Mouse (Mus musculus) heart, embryonic 14.5 days (tissue): ENCODE data around the gene Olfr1442. TPM values are rescaled to one million over a fixed set of nuclear protein-coding genes. Genes with fewer than 3 reads are reported as not detected.

Experiments
- ATAC-seq: fragments of 200-750 bp; cut with Nextera tagmentation; 2 replicates; pipeline ENCODE4 v1.8.0; 2017; ENCODE audit warnings: low read depth, moderate TSS enrichment; ENCODE audit not compliant: insufficient number of reproducible peaks, insufficient read depth, low FRiP score
- H3K27ac ChIP-seq, 2 experiments: fragments of 200-500 bp in 1 of 2; fragments of 300-500 bp in 1 of 2; sonication (generic) in 1 of 2; replicated peaks in 1 of 2; 2 replicates each; pipeline ENCODE4 v1.5.1; 2012 to 2014; ENCODE audit warnings: low read depth in 2 of 2, low read length in 2 of 2, control low read depth in 1 of 2, mild to moderate bottlenecking in 1 of 2, mixed read lengths in 1 of 2; ENCODE audit not compliant: control insufficient read depth in 1 of 2, insufficient read depth in 1 of 2
- H3K27me3 ChIP-seq: fragments of 300-500 bp; sonication (generic); 2 replicates; pipeline ENCODE4 v1.6.1; 2014; ENCODE audit warnings: mild to moderate bottlenecking, low read length, control low read depth; ENCODE audit not compliant: control insufficient read depth, insufficient read depth
- H3K36me3 ChIP-seq: fragments of 300-500 bp; sonication (generic); 2 replicates; pipeline ENCODE4 v1.6.1; 2014; ENCODE audit warnings: mild to moderate bottlenecking, control low read depth, low read length, mixed read lengths; ENCODE audit not compliant: control insufficient read depth, insufficient read depth
- H3K4me1 ChIP-seq, 2 experiments: fragments of 200-500 bp in 1 of 2; fragments of 300-500 bp in 1 of 2; sonication (generic) in 1 of 2; 2 replicates each; pipeline ENCODE4 v1.6.1; 2012 to 2014; ENCODE audit warnings: low read length in 2 of 2, control low read depth in 1 of 2, mixed read lengths in 1 of 2; ENCODE audit not compliant: control insufficient read depth in 2 of 2, insufficient read depth in 2 of 2
- H3K4me2 ChIP-seq: fragments of 300-500 bp; sonication (generic); 2 replicates; pipeline ENCODE4 v1.6.1; 2014; ENCODE audit warnings: mild to moderate bottlenecking, low read length
- H3K4me3 ChIP-seq, 2 experiments: fragments of 200-500 bp in 1 of 2; fragments of 300-500 bp in 1 of 2; sonication (generic) in 1 of 2; 2 replicates each; pipeline ENCODE4 v1.5.1; 2012 to 2014; ENCODE audit warnings: low read length in 2 of 2, mild to moderate bottlenecking in 2 of 2, control low read depth in 1 of 2, low read depth in 1 of 2, moderate library complexity in 1 of 2; ENCODE audit not compliant: control insufficient read depth in 1 of 2, insufficient read depth in 1 of 2
- H3K9ac ChIP-seq: fragments of 300-500 bp; sonication (generic); 2 replicates; pipeline ENCODE4 v1.6.1; 2014; ENCODE audit warnings: mild to moderate bottlenecking, low read length
- H3K9me3 ChIP-seq: fragments of 300-500 bp; sonication (generic); 2 replicates; pipeline ENCODE4 v1.6.1; 2016; ENCODE audit warnings: low read length, control low read depth; ENCODE audit not compliant: control insufficient read depth
- WGBS: fragments of 180-500 bp; shearing (Covaris S2); extraction: QIAGEN DNeasy Blood & Tissue Kit; methylation state at CpG from one replicate; pipeline ENCODE4 v1.1.7; 2014; 5-methylcytosine and 5-hydroxymethylcytosine counted together
- polyA plus RNA-seq: library from polyadenylated mRNA; unstranded; fragments of >200 nt; fragmentation: Nextera tagmentation; extraction: Ambion mirVana; gene quantifications from 2 replicates; pipeline ENCODE4 v1.2.1, GENCODE M21; 2014

Olfr1442 gene
- polyA plus RNA-seq, result not detected in 2 replicates

DNA sequence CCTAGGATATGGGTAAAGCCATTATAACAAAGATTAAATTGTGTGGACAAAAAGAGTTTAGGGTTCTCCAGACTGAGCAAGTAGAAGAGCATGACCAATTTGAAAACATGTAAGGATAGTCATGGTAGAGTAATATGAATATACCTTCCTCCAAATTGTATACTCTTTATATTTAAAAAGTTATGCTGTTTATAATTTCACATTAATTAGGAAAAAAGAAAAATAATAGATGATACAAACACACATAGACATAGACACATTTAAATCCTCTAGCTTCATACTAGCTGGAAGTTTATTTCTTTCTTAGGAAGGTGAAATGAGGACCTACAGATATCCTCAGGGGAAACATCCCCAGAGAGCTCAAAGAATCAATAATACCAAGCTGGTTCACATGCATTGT, at the start of gene Olfr1442:
Gene Olfr1442, plus strand, starts transcription at position 301 of the 400 bp plus-strand sequence.
- H3K36me3 ChIP-seq, result no peaks in the 10 kb centered on the region
- no peak within 1 kb of the TSS for H3K4me2 ChIP-seq
- no peak for ATAC-seq
- H3K27ac ChIP-seq, result no peak within 1 kb of the TSS
- no peaks in the 10 kb centered on the region for H3K27me3 ChIP-seq
- no peaks in the 10 kb centered on the region for H3K4me1 ChIP-seq
- H3K9ac ChIP-seq, result no peak within 1 kb of the TSS
- no peak within 1 kb of the TSS for H3K4me3 ChIP-seq
- no peaks in the 10 kb centered on the region for H3K9me3 ChIP-seq

DNA sequence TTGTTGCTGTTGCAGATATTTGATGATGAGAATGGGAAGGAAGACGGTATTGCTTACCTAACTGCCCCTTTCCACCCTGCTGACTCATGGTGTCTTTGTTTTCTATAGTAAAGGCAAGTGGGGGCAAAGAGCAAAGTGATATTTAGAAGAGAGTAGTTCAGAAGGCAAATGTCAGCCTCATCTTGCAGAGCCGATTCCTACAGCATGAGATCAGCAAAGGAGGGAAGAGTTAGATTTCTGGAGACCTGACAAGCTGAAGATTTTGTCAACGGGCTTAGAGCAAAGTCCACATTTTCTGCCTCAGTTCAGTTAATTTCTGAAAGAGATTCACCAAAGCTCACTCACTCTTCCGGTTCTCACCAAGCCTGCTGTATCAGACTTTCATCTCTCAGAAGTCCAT, 37.1 kb upstream of the Olfr1442 start, which contains the start of gene Glyat:
Gene Glyat, plus strand, starts transcription at position 133 of the 400 bp plus-strand sequence.
- 63% methylated on average over 4 of the region's 4 CpGs for WGBS
- no peaks in the 10 kb centered on the region for H3K27me3 ChIP-seq
- no peak within 1 kb of the TSS for H3K27ac ChIP-seq
- no peak within 1 kb of the TSS for H3K4me3 ChIP-seq
- H3K36me3 ChIP-seq, result no peaks in the 10 kb centered on the region
- no peaks in the 10 kb centered on the region for H3K4me1 ChIP-seq
- H3K9ac ChIP-seq, result no peak within 1 kb of the TSS
- no peak for ATAC-seq
- H3K4me2 ChIP-seq, result no peak within 1 kb of the TSS
- H3K9me3 ChIP-seq, result no peaks in the 10 kb centered on the region

DNA sequence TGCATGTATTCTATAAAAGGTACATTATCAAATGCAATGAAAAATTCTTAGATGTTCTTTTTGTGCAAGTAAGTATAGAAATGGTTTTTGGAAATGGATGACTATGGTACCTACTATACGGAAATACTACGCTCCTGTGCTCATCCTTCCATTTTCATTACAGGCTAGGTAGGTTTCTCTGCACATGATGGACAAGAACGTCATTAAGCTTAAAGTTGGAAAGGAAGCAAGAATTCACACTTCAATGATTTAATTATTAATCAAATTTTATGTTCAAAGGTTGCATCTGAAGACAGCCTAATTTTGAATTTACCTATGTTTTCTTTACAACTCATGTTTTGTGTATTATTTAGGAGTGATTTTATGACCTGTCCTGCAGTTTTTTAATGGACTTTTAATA, 36.0 kb upstream of the Olfr1442 start:
- H3K27me3 ChIP-seq, result no peaks in the 10 kb centered on the region
- 78% methylated on average over 3 of the region's 3 CpGs for WGBS
- no peak overlapping the region for H3K4me2 ChIP-seq
- H3K4me3 ChIP-seq, result no peak overlapping the region
- no peak overlapping the region for H3K27ac ChIP-seq
- H3K9ac ChIP-seq, result no peak overlapping the region
- no peaks in the 10 kb centered on the region for H3K4me1 ChIP-seq
- no peaks in the 10 kb centered on the region for H3K9me3 ChIP-seq
- ATAC-seq, result no peak
- H3K36me3 ChIP-seq, result no peaks in the 10 kb centered on the region

DNA sequence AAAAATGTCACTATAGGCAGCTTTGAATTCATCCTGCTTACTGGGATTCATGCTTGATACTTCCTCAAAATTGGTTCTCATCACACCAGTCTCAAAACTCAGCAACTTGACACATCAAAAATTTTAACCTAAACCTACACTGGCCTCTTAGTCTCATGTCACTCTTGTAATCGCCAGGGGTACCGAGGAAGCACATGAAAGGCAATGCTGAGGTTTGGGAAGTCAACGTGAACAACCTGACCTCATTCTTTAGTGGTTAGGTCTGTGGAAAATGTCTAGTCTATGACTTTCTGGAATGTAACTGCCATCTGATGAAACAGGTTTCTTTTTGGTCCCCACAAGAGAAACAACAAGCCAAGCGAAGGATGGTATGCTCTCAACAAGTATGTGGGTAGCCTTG, 35.3 kb upstream of the Olfr1442 start:
- H3K36me3 ChIP-seq, result no peaks in the 10 kb centered on the region
- 78% methylated on average over 4 of the region's 4 CpGs for WGBS
- no peak overlapping the region for H3K27ac ChIP-seq
- no peaks in the 10 kb centered on the region for H3K9me3 ChIP-seq
- H3K9ac ChIP-seq, result no peak overlapping the region
- no peak overlapping the region for H3K4me2 ChIP-seq
- no peak overlapping the region for H3K4me3 ChIP-seq
- no peaks in the 10 kb centered on the region for H3K4me1 ChIP-seq
- no peaks in the 10 kb centered on the region for H3K27me3 ChIP-seq
- no peak for ATAC-seq

DNA sequence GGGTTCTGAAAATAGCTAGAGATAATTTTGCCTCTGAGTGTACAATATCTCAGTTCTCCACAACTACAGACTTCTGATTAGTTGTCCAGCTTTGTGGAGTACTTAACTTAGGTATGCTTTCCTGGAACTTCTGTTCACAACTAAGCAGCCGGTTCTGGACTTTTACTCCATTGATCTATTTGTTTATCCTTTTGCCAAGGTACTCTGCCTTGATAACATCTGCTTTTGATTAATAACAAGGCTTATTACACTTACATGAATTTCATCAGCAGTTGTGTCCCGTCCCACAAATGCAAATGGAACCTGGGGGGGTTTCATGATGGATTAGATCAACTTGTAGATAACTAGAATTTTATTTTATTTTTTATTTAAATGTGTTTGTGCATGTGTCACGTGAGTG, 33.4 kb upstream of the Olfr1442 start:
- no peaks in the 10 kb centered on the region for H3K4me1 ChIP-seq
- 65% methylated on average over 3 of the region's 3 CpGs for WGBS
- no peaks in the 10 kb centered on the region for H3K36me3 ChIP-seq
- H3K4me2 ChIP-seq, result no peak overlapping the region
- H3K4me3 ChIP-seq, result no peak overlapping the region
- no peak overlapping the region for H3K27ac ChIP-seq
- no peaks in the 10 kb centered on the region for H3K9me3 ChIP-seq
- ATAC-seq, result no peak
- no peak overlapping the region for H3K9ac ChIP-seq
- H3K27me3 ChIP-seq, result no peaks in the 10 kb centered on the region

DNA sequence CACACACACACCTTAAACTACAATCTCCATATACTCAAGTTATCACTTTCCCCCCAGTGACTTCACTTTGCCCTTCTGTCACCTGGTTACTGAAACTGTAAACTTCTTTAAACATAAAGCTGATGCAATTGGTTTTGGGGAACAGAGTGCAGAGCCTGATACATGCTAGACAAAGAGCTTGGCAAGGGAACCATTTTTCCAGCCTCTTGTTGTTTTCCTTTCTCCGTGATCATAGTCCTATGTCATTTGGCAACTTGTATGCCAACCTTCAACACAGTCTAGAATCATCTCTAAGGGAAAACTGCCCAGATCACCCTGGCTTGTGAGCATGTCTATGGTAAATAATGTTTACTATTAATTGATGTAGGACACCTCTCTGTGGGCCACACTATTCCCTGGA, 32.2 kb upstream of the Olfr1442 start:
- no peak for ATAC-seq
- Histone ChIP-seq H3K9ac (no peak overlapping the region), H3K4me3 (no peak overlapping the region), H3K4me2 (no peak overlapping the region), H3K27ac (no peak overlapping the region), H3K27me3 (no peaks in the 10 kb centered on the region), H3K4me1 (no peaks in the 10 kb centered on the region), H3K9me3 (no peaks in the 10 kb centered on the region), H3K36me3 (no peaks in the 10 kb centered on the region)
- WGBS, result 50% methylated on average over 1 of the region's 1 CpGs

DNA sequence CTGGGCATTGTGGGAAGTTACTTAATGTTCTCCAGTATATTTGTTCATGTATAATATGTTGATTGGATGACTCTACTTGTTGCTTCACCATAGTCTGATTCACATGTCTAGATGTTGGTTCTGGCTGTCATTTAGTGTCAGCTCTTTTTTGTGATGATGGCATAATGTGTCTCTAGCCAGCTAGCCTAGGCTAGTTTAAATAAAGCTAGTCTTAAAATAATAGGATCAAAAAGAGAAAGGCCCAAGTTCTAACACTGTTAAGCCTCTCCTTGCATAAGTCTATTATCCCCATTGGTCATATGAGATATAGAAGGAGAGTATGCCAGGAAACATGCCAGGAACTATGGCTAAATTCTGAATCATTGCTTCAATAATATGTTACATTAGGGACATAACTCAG, 20.7 kb upstream of the Olfr1442 start:
- 0 out of 2 replicates have a peak, but pooled peaks cover 3% of the 10 kb centered on the region for H3K9me3 ChIP-seq
- no peaks in the 10 kb centered on the region for H3K27me3 ChIP-seq
- H3K36me3 ChIP-seq, result no peaks in the 10 kb centered on the region
- H3K4me2 ChIP-seq, result no peak overlapping the region
- H3K9ac ChIP-seq, result no peak overlapping the region
- H3K4me1 ChIP-seq, result no peaks in the 10 kb centered on the region
- no peak overlapping the region for H3K4me3 ChIP-seq
- H3K27ac ChIP-seq, result no peak overlapping the region
- no peak for ATAC-seq

DNA sequence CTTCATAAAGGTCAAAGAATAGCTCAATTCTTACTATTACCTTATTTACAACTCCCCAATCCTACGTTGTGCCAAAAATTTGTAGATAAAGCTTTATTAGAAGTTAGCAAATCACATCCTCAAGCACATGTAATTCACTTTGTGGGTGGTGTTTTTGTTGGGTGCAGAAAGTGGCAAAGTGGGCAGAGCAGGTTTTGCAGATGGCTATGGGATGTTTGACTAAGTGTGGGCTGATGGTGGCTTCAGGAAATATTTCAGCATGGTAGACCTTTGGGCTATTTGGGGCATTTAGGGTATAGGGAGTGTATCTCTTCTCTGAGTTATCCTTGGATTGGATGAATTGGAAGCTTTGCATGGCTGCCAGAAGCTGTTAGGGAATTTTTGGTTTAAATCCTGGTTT, 4.1 kb upstream of the Olfr1442 start:
- 62% methylated on average over 1 of the region's 1 CpGs for WGBS

More for the DNA sequence above, 4.1 kb upstream of the Olfr1442 start:
- Histone ChIP-seq H3K36me3 (no peaks in the 10 kb centered on the region), H3K9me3 (peaks cover 10% of the 10 kb centered on the region; the same call in 1 of the 2 replicates), H3K27me3 (no peaks in the 10 kb centered on the region), H3K4me1 (no peaks in the 10 kb centered on the region), H3K4me2 (no peak overlapping the region), H3K9ac (no peak overlapping the region), H3K4me3 (no peak overlapping the region), H3K27ac (no peak overlapping the region)
- ATAC-seq, result no peak
